Mouse (Mus musculus) inflammation-experienced regulatory T-cells, adult 6 months (primary cell): ENCODE measurements at regions not wholly inside any gene's neighbourhood (a gene's known extent, or its start where the extent isn't known, plus 50 kb on each side); places are given as distances from the start of the nearest gene placed in this dataset.

Experiments used
- ATAC-seq: one replicate; pipeline ENCODE4 v1.8.0; 2017

DNA sequence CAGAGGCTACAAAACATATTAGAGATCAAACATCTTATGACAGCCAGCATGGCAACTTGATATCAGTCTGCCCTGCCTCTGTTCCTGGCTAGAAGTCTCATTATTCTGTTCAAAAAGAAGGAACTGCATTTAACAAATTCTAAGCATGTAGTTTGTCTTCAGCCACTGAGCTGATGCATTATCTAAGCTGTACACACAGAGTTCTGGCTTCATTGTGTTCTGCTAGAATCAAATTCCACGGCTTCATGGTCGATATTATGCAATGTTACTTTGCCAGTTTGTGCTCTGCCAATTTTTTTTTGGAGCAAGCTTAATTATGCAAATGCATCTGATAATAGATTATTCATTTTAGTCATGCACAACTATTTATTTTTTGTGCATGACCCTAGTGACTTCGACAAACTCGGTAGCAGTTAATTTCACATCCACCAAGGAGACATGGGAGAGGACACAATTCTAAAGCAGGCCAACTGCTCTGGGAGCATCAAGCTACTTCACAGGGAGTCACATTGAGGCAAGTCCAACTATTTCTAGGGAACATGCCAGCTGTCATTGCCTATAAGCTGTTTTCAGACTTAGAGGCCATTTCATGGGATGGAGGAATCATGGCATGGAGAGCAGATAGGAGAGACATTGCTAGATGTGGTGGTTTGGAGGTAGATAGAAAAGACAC lies 360.8 kb downstream of the Kif20b start:
- ATAC-seq, result no peak

DNA sequence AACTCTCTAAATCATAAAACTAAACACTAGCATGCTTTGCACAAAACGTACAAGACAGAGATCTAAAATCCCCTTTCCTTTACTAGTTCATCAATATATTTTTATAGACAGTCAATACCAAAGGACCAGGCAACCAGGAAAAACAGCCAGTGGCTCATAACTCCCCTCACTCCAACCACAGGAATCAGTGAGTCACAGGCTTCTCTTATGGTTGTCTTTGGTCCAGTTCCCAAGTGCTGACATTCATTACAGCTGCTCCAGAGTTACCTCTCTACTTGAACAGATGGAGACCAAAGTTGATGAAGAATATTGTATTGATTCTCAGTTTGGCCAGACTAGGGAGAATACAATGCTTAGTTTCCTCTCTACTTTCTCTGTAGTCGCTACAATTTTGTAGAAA lies 376.7 kb downstream of the Kif20b start:
- no peak for ATAC-seq

DNA sequence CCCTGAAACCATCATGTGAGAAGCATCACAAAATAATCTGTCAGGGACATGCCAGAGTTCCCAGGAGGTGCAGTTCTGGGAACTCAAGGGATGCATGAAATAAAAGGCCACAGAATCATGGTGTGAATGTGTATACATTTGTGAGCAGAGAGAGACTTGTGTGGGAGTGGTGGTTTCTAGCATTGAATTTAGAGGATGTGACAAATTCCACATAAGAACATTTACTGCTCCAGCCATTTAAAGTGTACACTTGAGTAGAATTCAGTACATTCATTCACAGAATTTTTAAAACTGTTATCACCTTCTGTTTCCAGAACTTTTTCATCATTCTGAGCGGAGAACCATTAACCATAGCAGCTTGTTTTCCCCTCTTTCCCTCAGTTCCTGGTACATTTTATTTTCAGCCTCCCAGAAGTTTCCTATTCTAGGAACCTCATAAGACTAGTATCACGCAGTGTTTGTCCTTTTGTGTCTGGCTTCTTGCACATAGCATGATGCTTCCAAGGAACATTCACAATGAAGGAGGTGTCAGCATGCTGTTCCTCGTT lies 380.6 kb downstream of the Kif20b start:
- no peak for ATAC-seq
